Mouse (Mus musculus) retina, postnatal 1 day (tissue): ENCODE measurements around the gene Pycr1.

Source experiments
- DNase-seq: peaks from one replicate; pipeline ENCODE4 v3.0.0-alpha.2; 2012

Pycr1 gene

DNA sequence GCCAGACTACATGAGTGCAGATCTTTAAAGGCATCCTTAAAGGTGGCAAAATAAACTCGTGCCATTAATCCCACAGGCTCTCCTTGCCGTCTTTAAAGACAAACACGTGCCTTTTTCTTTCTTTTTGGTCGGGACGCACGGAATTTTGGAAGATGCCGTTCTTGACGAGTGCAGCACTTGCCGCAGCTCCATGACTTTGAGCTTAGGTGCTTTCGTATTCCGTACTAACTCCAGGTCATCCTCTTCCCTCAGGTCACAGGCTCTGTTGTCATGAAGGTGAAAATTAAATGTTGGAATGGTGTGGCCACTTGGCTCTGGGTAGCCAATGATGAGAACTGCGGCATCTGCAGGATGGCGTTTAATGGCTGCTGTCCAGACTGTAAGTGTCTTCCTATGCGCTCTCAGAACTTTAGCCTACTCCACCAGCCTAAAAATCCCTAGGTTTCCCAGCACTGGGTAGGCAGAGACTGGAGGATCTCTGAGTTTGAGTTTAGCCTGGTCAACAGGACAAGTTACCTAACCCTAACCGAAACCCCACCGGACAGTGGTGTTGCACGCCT is 44.5 kb downstream of the Pycr1 start:
- no peak for DNase-seq

DNA sequence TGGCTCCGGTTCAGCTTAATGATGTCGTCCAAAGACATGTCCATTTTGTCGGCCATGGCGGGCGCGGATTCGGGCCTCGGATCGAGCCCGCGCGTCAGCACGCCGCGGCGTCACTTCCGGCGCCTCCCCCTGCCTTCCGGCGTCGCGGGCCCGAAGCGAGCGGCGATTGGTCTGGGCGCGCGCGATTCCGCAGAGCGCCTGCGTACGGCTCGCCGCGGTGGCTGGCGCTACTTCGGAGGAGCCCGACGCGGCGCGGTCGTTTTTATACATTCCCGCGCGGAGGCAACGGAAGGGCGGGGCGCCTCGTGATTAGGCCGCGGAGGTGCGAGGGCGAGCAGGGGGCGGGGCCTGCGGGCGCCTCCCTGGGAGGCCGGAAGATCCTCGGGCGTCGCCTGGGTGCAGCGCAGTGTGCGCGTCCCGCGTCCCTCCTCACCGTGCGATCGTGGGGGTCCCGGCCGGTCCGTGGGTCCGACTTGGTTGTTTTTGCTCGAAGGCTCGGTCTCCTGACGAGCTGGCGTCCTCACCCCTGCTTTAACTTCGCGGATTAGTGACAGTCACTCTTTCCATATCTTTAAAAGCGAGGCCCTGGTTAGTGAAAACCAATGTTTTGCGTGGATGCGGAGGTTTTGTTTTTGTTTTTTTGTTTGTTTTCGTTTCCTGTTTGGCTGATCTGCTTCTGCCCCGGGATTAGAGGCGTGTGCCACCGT is 45.1 kb downstream of the Pycr1 start, which contains the start of the genes Alyref and Anapc11:
Alyref (minus strand) TSS at position 83 of the 707 bp plus-strand sequence.
Anapc11 (plus strand) TSS at position 139 of the 707 bp plus-strand sequence.
- DNase-seq = peak; percentile 98

DNA sequence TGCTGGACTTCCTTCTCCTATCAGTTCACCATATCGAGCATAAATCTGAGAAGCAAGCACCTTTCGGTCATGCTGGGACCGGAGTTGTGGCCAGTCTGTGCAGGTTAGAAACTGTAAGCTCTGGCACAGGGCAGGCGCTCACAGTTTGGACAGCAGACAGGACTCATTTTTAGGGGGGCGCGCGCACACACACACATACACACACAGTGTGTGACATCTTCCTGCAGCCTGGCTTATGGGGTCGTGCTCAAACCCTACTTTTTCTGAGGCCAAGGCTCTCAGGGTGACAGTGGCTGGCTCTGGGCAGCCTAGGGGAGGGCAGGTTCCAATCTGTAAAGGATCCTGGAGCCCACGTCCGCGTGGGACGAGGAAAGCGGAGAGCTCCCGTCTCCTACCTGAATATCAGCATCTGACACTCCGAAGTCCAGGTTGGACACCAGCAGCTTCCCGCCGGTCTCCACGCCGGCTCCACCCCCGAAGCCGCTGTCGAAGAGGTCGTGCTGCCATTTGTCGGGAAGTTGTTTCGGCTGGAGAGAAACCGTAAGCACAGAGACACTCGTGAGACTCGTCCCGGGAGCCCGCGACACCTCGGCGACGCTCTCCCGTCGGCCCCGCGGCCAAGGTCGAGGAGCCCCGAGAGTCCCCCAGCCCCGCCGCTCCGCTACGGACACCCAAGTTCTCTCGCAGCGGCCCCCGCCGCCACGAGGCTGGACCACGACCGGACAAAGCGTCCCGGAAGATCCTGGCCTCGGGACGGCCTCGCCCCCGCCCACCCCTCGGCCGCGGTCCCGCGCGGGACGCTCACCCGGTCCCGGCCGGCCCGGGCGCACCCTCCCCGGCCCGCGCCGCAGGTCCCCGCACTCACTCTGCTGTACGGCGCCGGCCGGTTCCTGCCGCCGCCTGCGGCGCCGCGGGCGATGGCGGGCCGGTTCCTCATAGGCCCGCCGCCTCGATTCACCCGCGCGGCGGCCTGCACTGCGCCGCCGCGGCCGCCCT is 46.0 kb downstream of the Pycr1 start:
- DNase-seq = no peak

DNA sequence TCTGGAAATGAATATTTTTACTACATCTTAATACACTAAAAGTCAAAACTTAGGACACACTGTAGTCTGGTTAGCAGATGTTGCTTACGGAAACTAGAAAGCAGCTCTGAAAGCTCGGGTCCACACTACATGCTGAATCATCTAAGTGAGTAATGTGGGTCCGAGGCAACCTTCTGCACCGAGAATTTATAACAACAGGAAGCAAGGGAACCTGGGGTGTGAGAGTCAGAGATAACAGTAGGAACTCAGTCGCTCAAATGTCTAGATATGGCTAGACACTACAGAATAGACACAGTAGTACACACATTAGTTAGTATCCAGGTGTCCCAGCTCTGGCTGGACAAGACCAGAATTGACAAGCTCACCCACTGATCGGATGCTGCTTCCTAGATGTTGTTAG is 55.0 kb downstream of the Pycr1 start:
- no peak for DNase-seq
